In the genomic region with DNA sequence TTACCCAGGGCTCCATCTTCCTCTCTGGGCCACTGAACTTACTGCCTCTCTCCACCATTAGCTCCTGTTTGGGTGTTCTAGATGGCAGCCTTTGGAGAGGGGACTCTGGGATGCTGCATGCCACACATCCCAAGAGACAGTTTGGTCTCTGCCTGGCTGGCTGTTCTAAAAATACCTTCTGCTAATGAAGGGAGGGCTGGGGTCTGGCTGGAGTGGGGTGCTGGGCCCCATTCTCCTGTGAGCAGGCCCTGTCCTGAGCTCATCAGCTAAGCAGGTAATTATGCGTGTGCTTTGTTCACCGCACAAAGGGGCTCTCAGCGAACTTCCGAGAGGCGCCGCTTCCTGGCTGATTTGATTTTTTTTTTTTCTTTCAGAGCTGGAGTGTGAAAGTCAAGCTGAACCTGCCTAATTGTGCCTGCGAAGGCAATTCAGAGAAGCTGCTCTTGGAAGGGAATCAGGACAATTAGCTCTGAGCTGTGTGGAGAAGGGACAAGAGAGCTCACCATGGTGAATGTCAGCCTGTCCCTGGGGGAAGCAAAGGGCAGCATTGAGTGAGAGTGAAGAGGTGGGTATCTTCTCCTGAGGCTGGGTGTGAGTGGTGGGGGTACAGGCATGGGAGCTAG, we compare ENCODE assay signal across 11 mouse cellular contexts. TPM values are rescaled to one million over a fixed set of nuclear protein-coding genes. Genes with fewer than 3 reads are reported as not detected.
A peak's percentile ranks its signal among the peaks of the same experiment; 100 is the strongest.
DNase-seq lines count a peak whose midpoint lies in the region; ATAC-seq and TF ChIP-seq lines count a peak whose summit lies in the region.
"Had no signal": no experiment of that assay in that cellular context is flagged by ENCODE, and none has a peak within 500 bp of the region (broad histone marks: within the 10 kb centered on the region; RNA-seq: fewer than 3 reads in every experiment).

No protein-coding gene starts in this region.

- no peaks in the 10 kb centered on the region for H3K9me3 ChIP-seq in kidney, embryonic 15.5 days (replicated peaks)
- H3K9me3 ChIP-seq in hindbrain, embryonic 12.5 days (replicated peaks), result no peaks in the 10 kb centered on the region
- H3K9me3 ChIP-seq in neural tube, embryonic 13.5 days, result no peaks in the 10 kb centered on the region
- H3K9me3 ChIP-seq in liver, embryonic 11.5 days (ENCODE audit: control insufficient read depth, low read length), result no peaks in the 10 kb centered on the region

- H3K27ac ChIP-seq in kidney, embryonic 15.5 days, result no peak overlapping the region
- H3K27ac ChIP-seq in kidney, adult 2 months (ENCODE audit: insufficient read depth, low read depth, low read length), result no peak overlapping the region
- peak overlapping the region; percentile 77 for H3K27ac ChIP-seq in hindbrain, embryonic 12.5 days
- peak overlapping the region; percentile 75 for H3K27ac ChIP-seq in neural tube, embryonic 13.5 days (replicated peaks)
- no peak overlapping the region for H3K27ac ChIP-seq in liver, embryonic 11.5 days (ENCODE audit: low read depth, low read length)
- H3K27ac ChIP-seq: liver, embryonic 14.5 days had no signal

- H3K4me3 ChIP-seq in kidney, embryonic 15.5 days (replicated peaks), result no peak overlapping the region
- H3K4me3 ChIP-seq in kidney, adult 2 months (ENCODE audit: insufficient read depth, low read depth, low read length), result no peak overlapping the region
- H3K4me3 ChIP-seq in hindbrain, embryonic 12.5 days, result no peak overlapping the region
- H3K4me3 ChIP-seq in neural tube, embryonic 13.5 days, result 0 out of 2 replicates have a peak overlapping the region, but pooled peaks have one; percentile 9
- H3K4me3 ChIP-seq in liver, embryonic 11.5 days (ENCODE audit: low read depth, low read length), result no peak overlapping the region

- DNase-seq in kidney, adult 2 months, result no peak
- peak; percentile 67 for DNase-seq in embryo, embryonic 10.5 days (ENCODE audit: low spot score)
- no peak for DNase-seq in liver, embryonic 11.5 days (ENCODE audit: low spot score)
- no peak for DNase-seq in T-cell, adult 2 months (ENCODE audit: low spot score)

- H3K36me3 ChIP-seq in kidney, embryonic 15.5 days, result no peaks in the 10 kb centered on the region
- H3K36me3 ChIP-seq in kidney, adult 2 months (ENCODE audit: control insufficient read depth, insufficient read depth, low read length), result no peaks in the 10 kb centered on the region
- H3K36me3 ChIP-seq in hindbrain, embryonic 12.5 days, result no peaks in the 10 kb centered on the region
- H3K36me3 ChIP-seq in neural tube, embryonic 13.5 days, result no peaks in the 10 kb centered on the region
- H3K36me3 ChIP-seq in liver, embryonic 11.5 days (ENCODE audit: control insufficient read depth, insufficient read depth, low read length), result no peaks in the 10 kb centered on the region

- no peaks in the 10 kb centered on the region for H3K27me3 ChIP-seq in kidney, embryonic 15.5 days
- no peaks in the 10 kb centered on the region for H3K27me3 ChIP-seq in kidney, adult 2 months (replicated peaks; ENCODE audit: control insufficient read depth, insufficient read depth, low read length)
- no peaks in the 10 kb centered on the region for H3K27me3 ChIP-seq in hindbrain, embryonic 12.5 days
- no peaks in the 10 kb centered on the region for H3K27me3 ChIP-seq in neural tube, embryonic 13.5 days
- no peaks in the 10 kb centered on the region for H3K27me3 ChIP-seq in liver, embryonic 11.5 days (replicated peaks; ENCODE audit: control insufficient read depth, insufficient read depth, low read length)
- H3K27me3 ChIP-seq: Patski had no signal

- peak overlapping the region; percentile 39 for H3K4me2 ChIP-seq in kidney, embryonic 15.5 days
- H3K4me2 ChIP-seq in hindbrain, embryonic 12.5 days (replicated peaks), result peak overlapping the region; percentile 41
- H3K4me2 ChIP-seq in neural tube, embryonic 13.5 days, result peak overlapping the region; percentile 44
- H3K4me2 ChIP-seq in liver, embryonic 11.5 days, result no peak overlapping the region

- H3K4me1 ChIP-seq in kidney, embryonic 15.5 days, result peaks cover 17% of the 10 kb centered on the region
- 0 out of 2 replicates have a peak, but pooled peaks cover 2% of the 10 kb centered on the region for H3K4me1 ChIP-seq in kidney, adult 2 months (ENCODE audit: control insufficient read depth, insufficient read depth, low read length)
- peaks cover 11% of the 10 kb centered on the region for H3K4me1 ChIP-seq in hindbrain, embryonic 12.5 days
- peaks cover 26% of the 10 kb centered on the region for H3K4me1 ChIP-seq in neural tube, embryonic 13.5 days (replicated peaks)
- H3K4me1 ChIP-seq in liver, embryonic 11.5 days (replicated peaks; ENCODE audit: control insufficient read depth, insufficient read depth, low read length), result no peaks in the 10 kb centered on the region

- ATAC-seq in kidney, embryonic 15.5 days (replicated peaks; ENCODE audit: low FRiP score), result no peak; the same call in 1 of the 2 replicates
- ATAC-seq in hindbrain, embryonic 12.5 days (ENCODE audit: low FRiP score), result peak; percentile 63
- ATAC-seq in neural tube, embryonic 13.5 days (ENCODE audit: low read depth), result peak; percentile 56
- ATAC-seq in liver, embryonic 11.5 days (replicated peaks; ENCODE audit: low FRiP score), result no peak
- ATAC-seq in granulocyte monocyte progenitor cell, adult 5-6 weeks (replicated peaks; ENCODE audit: poor library complexity, severe bottlenecking), result no peak
- ATAC-seq: intestine, embryonic 16.5 days; Patski had no signal

- no peak for TF ChIP-seq POLR2A in kidney, adult 2 months (IDR thresholded peaks at IDR 0.05; ENCODE audit: low read depth, low read length)

- 20% methylated on average over 7 of the region's 7 CpGs for WGBS in kidney, embryonic 15.5 days
- 60% methylated on average over 7 of the region's 7 CpGs for WGBS in kidney, adult 2 months
- 16% methylated on average over 7 of the region's 7 CpGs for WGBS in hindbrain, embryonic 12.5 days
- WGBS in neural tube, embryonic 13.5 days, result 9% methylated on average over 7 of the region's 7 CpGs
- WGBS in liver, embryonic 11.5 days, result 55% methylated on average over 7 of the region's 7 CpGs

- H3K9ac ChIP-seq in kidney, embryonic 15.5 days, result no peak overlapping the region
- peak overlapping the region; percentile 13; the same call in 1 of the 2 replicates for H3K9ac ChIP-seq in hindbrain, embryonic 12.5 days
- H3K9ac ChIP-seq in neural tube, embryonic 13.5 days, result peak overlapping the region; percentile 47; the same call in 1 of the 2 replicates
- no peak overlapping the region for H3K9ac ChIP-seq in liver, embryonic 11.5 days (ENCODE audit: low read depth, low read length)
- H3K9ac ChIP-seq: liver, embryonic 14.5 days had no signal

- TF ChIP-seq CTCF in kidney, adult 2 months (conservative IDR thresholded peaks at IDR 0.05; ENCODE audit: insufficient read depth, insufficient read length, low read depth, low read length), result no peak

RNA-seq across cellular contexts. Expression of a gene that starts 12.9 kb away (rescaled TPM):
- polyA plus RNA-seq in kidney, embryonic 15.5 days (2015; fragmentation: Nextera tagmentation; extraction: Ambion mirVana), result 218 and 231 TPM in 2 replicates
- polyA plus RNA-seq in kidney, adult 2 months (2012; rRNA removed), result 373 and 427 TPM in 2 replicates
- polyA plus RNA-seq in hindbrain, embryonic 12.5 days (2016; fragmentation: Nextera tagmentation; extraction: Ambion mirVana), result 237 and 240 TPM in 2 replicates
- 133 and 157 TPM in 2 replicates for polyA plus RNA-seq in neural tube, embryonic 13.5 days (2015; fragmentation: Nextera tagmentation; extraction: Ambion mirVana)
- 446 and 497 TPM in 2 replicates for polyA plus RNA-seq in liver, embryonic 11.5 days (2014; fragmentation: Nextera tagmentation; extraction: Ambion mirVana)
- 145 and 151 TPM in 2 replicates for total RNA-seq in granulocyte monocyte progenitor cell, adult 5-6 weeks (2014; fragmentation: Nextera tagmentation)
- total RNA-seq in granulocyte monocyte progenitor cell, adult 5-6 weeks (2017), result 379 and 430 TPM in 2 replicates

Comparison
In these comparisons a context has a peak if more than half of its experiments do, and no peak if none do; other contexts are left out.
1. ATAC-seq: peak in hindbrain, embryonic 12.5 days (single experiment) and neural tube, embryonic 13.5 days (single experiment); none in kidney, embryonic 15.5 days (single experiment), liver, embryonic 11.5 days (single experiment) and granulocyte monocyte progenitor cell, adult 5-6 weeks (single experiment).
2. H3K27ac ChIP-seq: peak in hindbrain, embryonic 12.5 days (single experiment) and neural tube, embryonic 13.5 days (single experiment); none in kidney, embryonic 15.5 days (single experiment), kidney, adult 2 months (single experiment) and liver, embryonic 11.5 days (single experiment).
3. H3K9ac ChIP-seq: peak in hindbrain, embryonic 12.5 days (single experiment) and neural tube, embryonic 13.5 days (single experiment); none in kidney, embryonic 15.5 days (single experiment) and liver, embryonic 11.5 days (single experiment).